Mouse (Mus musculus) heart, embryonic 14.5 days (tissue): ENCODE data around the gene Spata6. TPM values are rescaled to one million over a fixed set of nuclear protein-coding genes. Genes with fewer than 3 reads are reported as not detected.

Source experiments
- ATAC-seq: fragments of 200-750 bp; cut with Nextera tagmentation; 2 replicates; pipeline ENCODE4 v1.8.0; 2017; ENCODE audit warnings: low read depth, moderate TSS enrichment; ENCODE audit not compliant: insufficient number of reproducible peaks, insufficient read depth, low FRiP score
- H3K27ac ChIP-seq, 2 experiments: fragments of 200-500 bp in 1 of 2; fragments of 300-500 bp in 1 of 2; sonication (generic) in 1 of 2; replicated peaks in 1 of 2; 2 replicates each; pipeline ENCODE4 v1.5.1; 2012 to 2014; ENCODE audit warnings: low read depth in 2 of 2, low read length in 2 of 2, control low read depth in 1 of 2, mild to moderate bottlenecking in 1 of 2, mixed read lengths in 1 of 2; ENCODE audit not compliant: control insufficient read depth in 1 of 2, insufficient read depth in 1 of 2
- H3K27me3 ChIP-seq: fragments of 300-500 bp; sonication (generic); 2 replicates; pipeline ENCODE4 v1.6.1; 2014; ENCODE audit warnings: mild to moderate bottlenecking, low read length, control low read depth; ENCODE audit not compliant: control insufficient read depth, insufficient read depth
- H3K36me3 ChIP-seq: fragments of 300-500 bp; sonication (generic); 2 replicates; pipeline ENCODE4 v1.6.1; 2014; ENCODE audit warnings: mild to moderate bottlenecking, control low read depth, low read length, mixed read lengths; ENCODE audit not compliant: control insufficient read depth, insufficient read depth
- H3K4me1 ChIP-seq, 2 experiments: fragments of 200-500 bp in 1 of 2; fragments of 300-500 bp in 1 of 2; sonication (generic) in 1 of 2; 2 replicates each; pipeline ENCODE4 v1.6.1; 2012 to 2014; ENCODE audit warnings: low read length in 2 of 2, control low read depth in 1 of 2, mixed read lengths in 1 of 2; ENCODE audit not compliant: control insufficient read depth in 2 of 2, insufficient read depth in 2 of 2
- H3K4me2 ChIP-seq: fragments of 300-500 bp; sonication (generic); 2 replicates; pipeline ENCODE4 v1.6.1; 2014; ENCODE audit warnings: mild to moderate bottlenecking, low read length
- H3K4me3 ChIP-seq, 2 experiments: fragments of 200-500 bp in 1 of 2; fragments of 300-500 bp in 1 of 2; sonication (generic) in 1 of 2; 2 replicates each; pipeline ENCODE4 v1.5.1; 2012 to 2014; ENCODE audit warnings: low read length in 2 of 2, mild to moderate bottlenecking in 2 of 2, control low read depth in 1 of 2, low read depth in 1 of 2, moderate library complexity in 1 of 2; ENCODE audit not compliant: control insufficient read depth in 1 of 2, insufficient read depth in 1 of 2
- H3K9ac ChIP-seq: fragments of 300-500 bp; sonication (generic); 2 replicates; pipeline ENCODE4 v1.6.1; 2014; ENCODE audit warnings: mild to moderate bottlenecking, low read length
- H3K9me3 ChIP-seq: fragments of 300-500 bp; sonication (generic); 2 replicates; pipeline ENCODE4 v1.6.1; 2016; ENCODE audit warnings: low read length, control low read depth; ENCODE audit not compliant: control insufficient read depth
- WGBS: fragments of 180-500 bp; shearing (Covaris S2); extraction: QIAGEN DNeasy Blood & Tissue Kit; methylation state at CpG from one replicate; pipeline ENCODE4 v1.1.7; 2014; 5-methylcytosine and 5-hydroxymethylcytosine counted together
- polyA plus RNA-seq: library from polyadenylated mRNA; unstranded; fragments of >200 nt; fragmentation: Nextera tagmentation; extraction: Ambion mirVana; gene quantifications from 2 replicates; pipeline ENCODE4 v1.2.1, GENCODE M21; 2014

Spata6 gene
- polyA plus RNA-seq, 1 experiment from 2014 or later = 20.1 TPM

GRCm38 (mm10) chr4:111838882-111839281 is 119.1 kb downstream of the Spata6 start:
- H3K4me2 ChIP-seq = no peak overlapping the region
- no peaks in the 10 kb centered on the region for H3K36me3 ChIP-seq
- H3K27me3 ChIP-seq = no peaks in the 10 kb centered on the region
- H3K4me3 ChIP-seq = no peak overlapping the region
- H3K9me3 ChIP-seq = peaks cover 3% of the 10 kb centered on the region; the same call in 1 of the 2 replicates
- H3K27ac ChIP-seq = no peak overlapping the region
- ATAC-seq = no peak
- no peaks in the 10 kb centered on the region for H3K4me1 ChIP-seq
- whole genome bisulfite sequencing = 84% methylated on average over 6 of the region's 6 CpGs
- no peak overlapping the region for H3K9ac ChIP-seq

- H3K4me3 ChIP-seq = no peak overlapping the region
These were observed 132.8 kb downstream of the Spata6 start for GRCm38 (mm10) chr4:111852626-111853025.

GRCm38 (mm10) chr4:111866701-111867100 is 146.9 kb downstream of the Spata6 start:
- H3K9me3 ChIP-seq = no peaks in the 10 kb centered on the region
- no peak overlapping the region for H3K9ac ChIP-seq
- no peaks in the 10 kb centered on the region for H3K27me3 ChIP-seq
- 66% methylated on average over 5 of the region's 5 CpGs for WGBS
- no peak overlapping the region for H3K4me2 ChIP-seq
- H3K36me3 ChIP-seq = no peaks in the 10 kb centered on the region
- no peaks in the 10 kb centered on the region for H3K4me1 ChIP-seq
- H3K27ac ChIP-seq = no peak overlapping the region
- H3K4me3 ChIP-seq = no peak overlapping the region
- no peak for ATAC-seq

More at GRCm38 (mm10) chr4:111852626-111853025, 132.8 kb downstream of the Spata6 start:
- Histone ChIP-seq H3K9ac (no peak overlapping the region), H3K36me3 (no peaks in the 10 kb centered on the region), H3K9me3 (no peaks in the 10 kb centered on the region), H3K4me2 (no peak overlapping the region), H3K4me1 (no peaks in the 10 kb centered on the region), H3K27ac (no peak overlapping the region), H3K27me3 (no peaks in the 10 kb centered on the region)
- no peak for ATAC-seq

- no peaks in the 10 kb centered on the region for H3K27me3 ChIP-seq
- no peak for ATAC-seq
- H3K27ac ChIP-seq = no peak overlapping the region
- H3K9me3 ChIP-seq = no peaks in the 10 kb centered on the region
- no peaks in the 10 kb centered on the region for H3K4me1 ChIP-seq
- 69% methylated on average over 2 of the region's 2 CpGs for WGBS
- H3K36me3 ChIP-seq = no peaks in the 10 kb centered on the region
- no peak overlapping the region for H3K9ac ChIP-seq
- H3K4me2 ChIP-seq = no peak overlapping the region
- no peak overlapping the region for H3K4me3 ChIP-seq
These were observed 148.1 kb downstream of the Spata6 start for GRCm38 (mm10) chr4:111867743-111868401.

Other genes with a start within 250 kb of the Spata6 start
- 0.14 TPM in 1 of 2 replicates, not detected in the other for gene Slc5a9, start 182.9 kb downstream of the Spata6 start, polyA plus RNA-seq
- gene Skint8, start 199.4 kb downstream of the Spata6 start, polyA plus RNA-seq = not detected in 2 replicates